Mouse (Mus musculus): ENCODE data around the gene H2-Ab1.

GRCm38 (mm10) chr17:34288131-34288530 is 30.6 kb downstream of the H2-Ab1 start:
- TF ChIP-seq TAL1 (IDR thresholded peaks at IDR 0.05; ENCODE audit: low read length) (no peak), GATA1 (IDR thresholded peaks at IDR 0.05; ENCODE audit: low read length) (no peak)

Measured in erythroblast, embryonic 14.5 days (primary cell).